Mouse (Mus musculus) hindbrain, embryonic 16.5 days (tissue): Measurements from ENCODE around the gene Olfr726. TPM values are rescaled to one million over a fixed set of nuclear protein-coding genes. Genes with fewer than 3 reads are reported as not detected.

Experiments used
- ATAC-seq: fragments of 200-750 bp; cut with Nextera tagmentation; 2 replicates; pipeline ENCODE4 v1.8.0; 2017; ENCODE audit warnings: moderate TSS enrichment, moderate library complexity
- H3K27ac ChIP-seq: fragments of 300-500 bp; sonication (generic); 2 replicates; pipeline ENCODE4 v1.5.1; 2014; ENCODE audit warnings: low read depth, mild to moderate bottlenecking, control low read depth, low read length, moderate library complexity
- H3K27me3 ChIP-seq: fragments of 300-500 bp; sonication (generic); replicated peaks from 2 replicates; pipeline ENCODE4 v1.6.1; 2014; ENCODE audit warnings: low read length; ENCODE audit not compliant: control insufficient read depth, insufficient read depth
- H3K36me3 ChIP-seq: fragments of 300-500 bp; sonication (generic); 2 replicates; pipeline ENCODE4 v1.6.1; 2014; ENCODE audit warnings: mild to moderate bottlenecking, low read length, moderate library complexity, mixed read lengths; ENCODE audit not compliant: control insufficient read depth, insufficient read depth
- H3K4me1 ChIP-seq: fragments of 300-500 bp; sonication (generic); 2 replicates; pipeline ENCODE4 v1.6.1; 2014; ENCODE audit warnings: low read depth, low read length; ENCODE audit not compliant: control insufficient read depth, insufficient read depth
- H3K4me2 ChIP-seq: fragments of 300-500 bp; sonication (generic); 2 replicates; pipeline ENCODE4 v1.6.1; 2014; ENCODE audit warnings: mild to moderate bottlenecking, low read length, control low read depth, moderate library complexity
- H3K4me3 ChIP-seq: fragments of 300-500 bp; sonication (generic); 2 replicates; pipeline ENCODE4 v1.5.1; 2014; ENCODE audit warnings: mild to moderate bottlenecking, low read length, control low read depth, moderate library complexity
- H3K9ac ChIP-seq: fragments of 300-500 bp; sonication (generic); 2 replicates; pipeline ENCODE4 v1.6.1; 2014; ENCODE audit warnings: low read depth, mild to moderate bottlenecking, control low read depth, low read length, moderate library complexity
- H3K9me3 ChIP-seq: fragments of 300-500 bp; sonication (generic); 2 replicates; pipeline ENCODE4 v1.6.1; 2014; ENCODE audit warnings: mild to moderate bottlenecking, low read length, moderate library complexity; ENCODE audit not compliant: control insufficient read depth
- WGBS: fragments of 180-500 bp; shearing (Covaris S2); extraction: QIAGEN DNeasy Blood & Tissue Kit; methylation state at CpG from one replicate; pipeline ENCODE4 v1.1.7; 2014; 5-methylcytosine and 5-hydroxymethylcytosine counted together
- polyA plus RNA-seq: library from polyadenylated mRNA; unstranded; fragments of >200 nt; fragmentation: Nextera tagmentation; extraction: Ambion mirVana; gene quantifications from 2 replicates; pipeline ENCODE4 v1.2.1, GENCODE M21; 2015

Gene Olfr726
- not detected in 2 replicates for polyA plus RNA-seq

DNA sequence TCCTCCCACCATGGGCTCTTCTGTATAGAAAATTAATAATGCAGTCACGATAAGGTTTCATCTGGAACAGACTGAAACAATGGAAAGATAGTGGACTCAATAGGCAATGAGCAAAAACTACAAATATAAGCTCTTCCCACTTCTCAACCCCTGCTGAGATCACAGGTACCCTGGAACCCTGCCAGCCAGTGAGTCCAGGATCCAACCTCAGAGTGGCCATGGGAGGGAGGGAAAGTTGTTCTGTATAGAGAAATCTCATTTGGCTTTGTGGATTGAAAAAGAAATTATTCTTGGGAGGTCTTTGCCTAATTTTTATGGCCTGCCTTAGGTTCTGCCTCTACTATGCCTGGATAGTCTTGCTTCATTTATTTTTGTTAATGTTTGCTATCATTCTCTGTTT is at the start of gene Olfr726:
Olfr726 (minus strand) TSS at position 101 of the 400 bp plus-strand sequence.
- no peak for ATAC-seq
- no peaks in the 10 kb centered on the region for H3K9me3 ChIP-seq
- no peak within 1 kb of the TSS for H3K4me2 ChIP-seq
- no peak within 1 kb of the TSS for H3K9ac ChIP-seq
- WGBS, result 81% methylated on average over 1 of the region's 1 CpGs
- no peak within 1 kb of the TSS for H3K4me3 ChIP-seq
- H3K36me3 ChIP-seq, result no peaks in the 10 kb centered on the region
- H3K27me3 ChIP-seq, result no peaks in the 10 kb centered on the region
- H3K27ac ChIP-seq, result no peak within 1 kb of the TSS
- no peaks in the 10 kb centered on the region for H3K4me1 ChIP-seq

GRCm38 (mm10) chr14:50122886-50123285 is 32.1 kb upstream of the Olfr726 start, which contains the start of gene Olfr727:
Olfr727 (plus strand) TSS chr14:50123186.
- Histone ChIP-seq H3K4me2 (no peak within 1 kb of the TSS), H3K4me1 (no peaks in the 10 kb centered on the region), H3K27me3 (no peaks in the 10 kb centered on the region), H3K4me3 (no peak within 1 kb of the TSS), H3K9ac (no peak within 1 kb of the TSS), H3K27ac (no peak within 1 kb of the TSS), H3K9me3 (no peaks in the 10 kb centered on the region), H3K36me3 (no peaks in the 10 kb centered on the region)
- WGBS, result 91% methylated on average over 1 of the region's 1 CpGs
- ATAC-seq, result no peak

GRCm38 (mm10) chr14:50062733-50063104 is 28.0 kb downstream of the Olfr726 start:
- H3K4me2 ChIP-seq, result peak overlapping the region; percentile 77
- H3K9ac ChIP-seq, result peak overlapping the region; percentile 79
- H3K27me3 ChIP-seq, result no peaks in the 10 kb centered on the region
- WGBS, result under 1% methylated on average over 4 of the region's 4 CpGs
- H3K27ac ChIP-seq, result peak overlapping the region; percentile 85
- ATAC-seq, result peak; percentile 80
- H3K36me3 ChIP-seq, result no peaks in the 10 kb centered on the region
- H3K4me1 ChIP-seq, result no peaks in the 10 kb centered on the region; the same call in 1 of the 2 replicates
- no peaks in the 10 kb centered on the region for H3K9me3 ChIP-seq
- peak overlapping the region; percentile 80 for H3K4me3 ChIP-seq

DNA sequence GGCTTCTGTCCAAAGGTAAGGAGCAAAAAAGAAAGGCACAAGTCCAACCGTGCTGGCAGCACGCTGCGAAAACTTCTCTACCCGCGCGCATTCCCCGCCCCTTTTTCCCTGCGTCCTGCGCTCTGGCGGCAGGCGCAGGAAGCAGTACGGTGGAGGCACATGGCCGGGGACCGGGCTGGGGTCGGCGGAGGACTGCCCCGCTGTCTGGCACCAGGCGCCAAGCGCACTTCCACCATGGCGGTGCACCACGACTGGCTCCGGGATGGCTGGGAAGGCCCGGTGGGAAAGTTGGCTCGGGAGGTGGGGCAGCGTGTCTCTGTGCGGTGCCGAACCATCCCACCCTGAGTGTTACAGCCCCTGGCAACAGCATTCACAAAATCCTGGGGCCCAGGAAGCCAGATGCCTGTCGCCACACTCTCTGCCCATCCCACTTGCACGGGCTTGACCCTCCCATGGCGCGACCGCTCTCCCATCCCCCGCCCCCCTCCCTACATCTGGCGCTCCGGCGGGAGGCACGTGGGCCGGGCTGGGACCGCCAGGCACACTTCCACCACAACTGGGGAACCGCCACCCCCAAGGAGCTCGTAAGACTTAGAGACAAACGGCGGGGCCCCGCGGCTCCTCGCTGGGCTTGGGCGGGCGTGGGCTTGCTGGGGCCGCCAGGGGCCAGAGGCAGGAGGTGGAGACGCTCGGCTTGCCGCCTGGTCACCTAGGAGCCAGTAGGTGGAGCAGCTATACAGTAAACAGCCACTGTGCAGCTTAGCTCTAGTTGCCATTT is 28.6 kb downstream of the Olfr726 start:
- WGBS, result 1% methylated on average over 49 of the region's 52 CpGs

GRCm38 (mm10) chr14:50061590-50061954 is 29.2 kb downstream of the Olfr726 start:
- WGBS, result 0% methylated on average over 13 of the region's 13 CpGs
- Histone ChIP-seq H3K36me3 (no peaks in the 10 kb centered on the region), H3K4me2 (peak overlapping the region; percentile 77), H3K4me1 (no peaks in the 10 kb centered on the region; the same call in 1 of the 2 replicates), H3K4me3 (peak overlapping the region; percentile 80), H3K9ac (peak overlapping the region; percentile 79), H3K9me3 (no peaks in the 10 kb centered on the region), H3K27ac (peak overlapping the region; percentile 85), H3K27me3 (no peaks in the 10 kb centered on the region)
- peak; percentile 29; the same call in 1 of the 2 replicates for ATAC-seq

More for the DNA sequence above, 28.6 kb downstream of the Olfr726 start:
- Histone ChIP-seq H3K4me3 (peak overlapping the region; percentile 80), H3K4me1 (no peaks in the 10 kb centered on the region; the same call in 1 of the 2 replicates), H3K9ac (peak overlapping the region; percentile 79), H3K36me3 (no peaks in the 10 kb centered on the region), H3K27ac (peak overlapping the region; percentile 85), H3K4me2 (peak overlapping the region; percentile 77), H3K27me3 (no peaks in the 10 kb centered on the region), H3K9me3 (no peaks in the 10 kb centered on the region)
- ATAC-seq, result peak; percentile 98

- ATAC-seq, result 0 out of 2 replicates have a peak, but pooled peaks have one; percentile 3
- no peaks in the 10 kb centered on the region for H3K9me3 ChIP-seq
- H3K4me2 ChIP-seq, result peak overlapping the region; percentile 77
- 17% methylated on average over 11 of the region's 11 CpGs for WGBS
- peak overlapping the region; percentile 79 for H3K9ac ChIP-seq
- H3K27ac ChIP-seq, result peak overlapping the region; percentile 85; the same call in 1 of the 2 replicates
- H3K4me1 ChIP-seq, result no peaks in the 10 kb centered on the region; the same call in 1 of the 2 replicates
- H3K4me3 ChIP-seq, result peak overlapping the region; percentile 80
- H3K27me3 ChIP-seq, result no peaks in the 10 kb centered on the region
- no peaks in the 10 kb centered on the region for H3K36me3 ChIP-seq
Observed at GRCm38 (mm10) chr14:50061179-50061578, 29.6 kb downstream of the Olfr726 start.

- no peak within 1 kb of the TSS for H3K4me2 ChIP-seq
- no peaks in the 10 kb centered on the region for H3K27me3 ChIP-seq
- H3K9me3 ChIP-seq, result no peaks in the 10 kb centered on the region
- H3K36me3 ChIP-seq, result no peaks in the 10 kb centered on the region
- H3K9ac ChIP-seq, result no peak within 1 kb of the TSS
- no peak for ATAC-seq
- no peak within 1 kb of the TSS for H3K4me3 ChIP-seq
- no peak within 1 kb of the TSS for H3K27ac ChIP-seq
- no peaks in the 10 kb centered on the region for H3K4me1 ChIP-seq
Observed at GRCm38 (mm10) chr14:50040275-50040674, 50.5 kb downstream of the Olfr726 start, which contains the start of gene Olfr725. Olfr725 (minus strand) TSS chr14:50040375.

Other genes starting within 250 kb of the Olfr726 start
- not detected in 2 replicates for gene Olfr722, start 189.0 kb downstream of the Olfr726 start, polyA plus RNA-seq
- gene Olfr723, start 159.2 kb downstream of the Olfr726 start, polyA plus RNA-seq, result not detected in 2 replicates
- not detected in 2 replicates for gene Olfr724, start 127.7 kb downstream of the Olfr726 start, polyA plus RNA-seq
- gene Olfr725, start 50.6 kb downstream of the Olfr726 start, polyA plus RNA-seq, result not detected in 2 replicates
- not detected in 2 replicates for gene Olfr727, start 32.2 kb upstream of the Olfr726 start, polyA plus RNA-seq
- not detected in 2 replicates for gene Olfr728, start 51.7 kb upstream of the Olfr726 start, polyA plus RNA-seq
- not detected in 2 replicates for gene Olfr729, start 62.0 kb upstream of the Olfr726 start, polyA plus RNA-seq
- gene Olfr730, start 97.2 kb upstream of the Olfr726 start, polyA plus RNA-seq, result not detected in 2 replicates
- gene Olfr731, start 150.9 kb upstream of the Olfr726 start, polyA plus RNA-seq, result not detected in 2 replicates
- gene Olfr732, start 193.3 kb upstream of the Olfr726 start, polyA plus RNA-seq, result not detected in 2 replicates
- not detected in 2 replicates for gene Olfr733, start 210.6 kb upstream of the Olfr726 start, polyA plus RNA-seq
- not detected in 2 replicates for gene Olfr734, start 235.8 kb upstream of the Olfr726 start, polyA plus RNA-seq